Mouse (Mus musculus): ENCODE data around the gene Prss43. TPM values are rescaled to one million over a fixed set of nuclear protein-coding genes. Genes with fewer than 3 reads are reported as not detected.

The Prss43 gene
- polyA plus RNA-seq, 1 experiment: not detected

Other genes starting within 250 kb of the Prss43 start
- 26.8 and 36.6 TPM in 2 replicates for gene Nradd, start 202.2 kb upstream of the Prss43 start, polyA plus RNA-seq (2012; rRNA removed)
- 42.8 and 59.9 TPM in 2 replicates for gene Nbeal2, start 172.5 kb upstream of the Prss43 start, polyA plus RNA-seq (2012; rRNA removed)
- 119 and 152 TPM in 2 replicates for gene Ccdc12, start 170.2 kb upstream of the Prss43 start, polyA plus RNA-seq (2012; rRNA removed)
- gene Myl3, start 84.8 kb upstream of the Prss43 start, polyA plus RNA-seq (2012; rRNA removed): not detected in 2 replicates
- gene Pth1r, start 79.5 kb upstream of the Prss43 start, polyA plus RNA-seq (2012; rRNA removed): 20.4 and 23.0 TPM in 2 replicates
- gene Prss42, start 28.5 kb upstream of the Prss43 start, polyA plus RNA-seq (2012; rRNA removed): not detected in 2 replicates
- not detected in 2 replicates for gene Prss44, start 12.7 kb upstream of the Prss43 start, polyA plus RNA-seq (2012; rRNA removed)
- gene Prss45, start 7.9 kb downstream of the Prss43 start, polyA plus RNA-seq (2012; rRNA removed): not detected in 2 replicates
- gene Prss46, start 17.8 kb downstream of the Prss43 start, polyA plus RNA-seq (2012; rRNA removed): not detected in 2 replicates
- not detected in 2 replicates for gene Prss50, start 31.3 kb downstream of the Prss43 start, polyA plus RNA-seq (2012; rRNA removed)
- gene Als2cl, start 53.2 kb downstream of the Prss43 start, polyA plus RNA-seq (2012; rRNA removed): 55.6 and 65.7 TPM in 2 replicates
- 5.2 and 7.3 TPM in 2 replicates for gene Tmie, start 53.4 kb downstream of the Prss43 start, polyA plus RNA-seq (2012; rRNA removed)
- gene Fam240a, start 90.2 kb downstream of the Prss43 start, polyA plus RNA-seq (2012; rRNA removed): not detected in 2 replicates
- gene Tdgf1, start 119.5 kb downstream of the Prss43 start, polyA plus RNA-seq (2012; rRNA removed): not detected in 2 replicates
- 0.06 TPM in 2 replicates for gene Lrrc2, start 124.9 kb downstream of the Prss43 start, polyA plus RNA-seq (2012; rRNA removed)
- 0.83 and 0.96 TPM in 2 replicates for gene Rtp3, start 163.9 kb downstream of the Prss43 start, polyA plus RNA-seq (2012; rRNA removed)
- not detected in 2 replicates for gene Ltf, start 192.6 kb downstream of the Prss43 start, polyA plus RNA-seq (2012; rRNA removed)
- gene Ccrl2, start 230.8 kb downstream of the Prss43 start, polyA plus RNA-seq (2012; rRNA removed): 7.4 and 8.9 TPM in 2 replicates

Measured in urinary bladder, adult 2 months (tissue).